Mouse (Mus musculus): Measurements from ENCODE around the gene Rnf135.

DNA sequence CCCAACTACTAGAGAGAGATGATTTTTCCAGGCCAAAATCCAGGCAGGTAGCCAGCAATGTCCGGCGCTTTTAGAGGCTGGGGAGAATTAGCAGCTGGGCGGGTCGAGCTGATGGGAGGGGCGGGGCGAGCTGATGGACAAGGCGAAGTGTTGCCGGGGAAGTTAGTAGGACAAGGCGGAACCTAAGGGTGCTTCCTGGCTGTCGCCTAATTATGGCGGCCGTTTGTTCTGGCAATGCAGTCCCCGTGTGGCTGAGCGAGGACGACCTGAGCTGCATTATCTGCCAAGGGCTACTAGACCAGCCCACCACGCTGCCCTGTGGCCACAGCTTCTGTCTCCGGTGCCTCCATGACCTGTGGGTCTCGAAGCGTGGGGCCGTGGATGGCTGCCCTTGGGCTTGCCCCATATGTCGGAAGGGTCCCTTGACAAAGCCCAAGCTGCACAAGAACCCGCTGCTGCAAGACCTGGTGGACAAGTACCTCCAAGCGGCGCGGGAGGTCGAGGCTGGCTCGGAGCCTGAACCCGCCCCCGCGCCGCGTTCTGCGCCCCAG lies at the start of gene Rnf135:
- no peak for TF ChIP-seq CTCF (conservative IDR thresholded peaks at IDR 0.05 in 1 of 2, IDR thresholded peaks at IDR 0.05 in 1 of 2; ENCODE audit: low read depth in 2 of 2, low read length in 2 of 2)
- no peak for TF ChIP-seq ZNF384 (IDR thresholded peaks at IDR 0.05; ENCODE audit: low read depth, low read length)
- TF ChIP-seq POLR2A (IDR thresholded peaks at IDR 0.05; ENCODE audit: low read depth, low read length), result peak; percentile 98
- no peak for TF ChIP-seq PAX5 (IDR thresholded peaks at IDR 0.05; ENCODE audit: low read length)
- peak; percentile 23; the same call in 1 of the 2 replicates for TF ChIP-seq EP300 (IDR thresholded peaks at IDR 0.05; ENCODE audit: low read length)
- TF ChIP-seq SIN3A (IDR thresholded peaks at IDR 0.05; ENCODE audit: low read length), result peak; percentile 91
- peak; percentile 84 for TF ChIP-seq ELF1 (IDR thresholded peaks at IDR 0.05; ENCODE audit: low read depth, low read length)
- peak; percentile 96 for TF ChIP-seq TCF12 (IDR thresholded peaks at IDR 0.05; ENCODE audit: low read depth, low read length)

All from CH12.LX (cell line).